Mouse (Mus musculus): Measurements from ENCODE around the gene Rimbp3.
"Not testable (repeated sequence)": the region's sequence is repeated elsewhere in the genome, so short reads cannot be mapped to it uniquely, and the experiment has no call there.

DNA sequence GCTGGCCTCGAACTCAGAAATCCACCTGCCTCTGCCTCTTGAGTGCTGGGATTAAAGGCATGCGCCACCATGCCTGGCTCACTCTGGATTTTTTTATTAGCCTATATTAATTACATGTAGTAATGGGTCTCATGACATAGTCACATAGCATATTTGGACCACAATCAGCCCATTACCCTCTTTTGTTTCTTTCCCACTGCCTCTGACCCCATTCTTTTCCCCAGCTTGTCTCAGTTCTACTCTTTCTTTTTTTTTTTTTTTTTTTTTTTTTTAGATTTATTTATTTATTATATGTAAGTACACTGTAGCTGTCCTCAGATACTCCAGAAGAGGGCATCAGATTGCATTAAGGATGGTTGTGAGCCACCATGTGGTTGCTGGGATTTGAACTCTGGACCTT is 23.1 kb downstream of the Rimbp3 start:
- TF ChIP-seq CTCF (IDR thresholded peaks at IDR 0.05 in 2 of 3, conservative IDR thresholded peaks at IDR 0.05 in 1 of 3; ENCODE audit: control insufficient read depth in 1 of 3, insufficient read depth in 1 of 3, low read depth in 2 of 3, low read length in 3 of 3, poor library complexity in 1 of 3, severe bottlenecking in 1 of 3); POLR2AphosphoS5 (IDR thresholded peaks at IDR 0.05; ENCODE audit: borderline replicate concordance, low read depth, low read length); ETS1 (IDR thresholded peaks at IDR 0.05; ENCODE audit: low read depth, low read length); RCOR1 (IDR thresholded peaks at IDR 0.05; ENCODE audit: low read depth, low read length); USF1 (IDR thresholded peaks at IDR 0.05; ENCODE audit: low read depth, low read length); USF2 (IDR thresholded peaks at IDR 0.05; ENCODE audit: borderline replicate concordance in 1 of 2, insufficient read depth in 1 of 2, low read depth in 1 of 2, low read length in 2 of 2); EP300 (IDR thresholded peaks at IDR 0.05; ENCODE audit: low read depth in 1 of 2, low read length in 2 of 2); POLR2A (IDR thresholded peaks at IDR 0.05; ENCODE audit: control insufficient read depth in 1 of 2, insufficient read depth in 1 of 2, low read depth in 1 of 2, low read length in 2 of 2, poor library complexity in 1 of 2); KAT2A (conservative IDR thresholded peaks at IDR 0.05; ENCODE audit: low read depth, low read length); HCFC1 (IDR thresholded peaks at IDR 0.05; ENCODE audit: low read depth, low read length); TAL1 (IDR thresholded peaks at IDR 0.05; ENCODE audit: low read length); POLR2AphosphoS2 (IDR thresholded peaks at IDR 0.05; ENCODE audit: low read length): not testable (repeated sequence)
